Mouse (Mus musculus) thymus, adult 2 months (tissue): ENCODE data around the gene Pxylp1. TPM values are rescaled to one million over a fixed set of nuclear protein-coding genes. Genes with fewer than 3 reads are reported as not detected.

Experiments
- DNase-seq: peaks from one replicate; pipeline ENCODE4 v3.0.0; 2021
- H3K27ac ChIP-seq: fragments of 200-500 bp; 2 replicates; pipeline ENCODE4 v1.5.1; 2012; ENCODE audit warnings: low read length, control low read depth; ENCODE audit not compliant: control insufficient read depth, insufficient read depth
- H3K27me3 ChIP-seq: fragments of 200-500 bp; 2 replicates; pipeline ENCODE4 v1.6.1; 2012; ENCODE audit warnings: mild to moderate bottlenecking, low read length, moderate library complexity, mixed read lengths; ENCODE audit not compliant: control insufficient read depth, insufficient read depth
- H3K36me3 ChIP-seq: fragments of 200-500 bp; 2 replicates; pipeline ENCODE4 v1.6.1; 2012; ENCODE audit warnings: mild to moderate bottlenecking, low read length, moderate library complexity; ENCODE audit not compliant: control insufficient read depth, insufficient read depth
- H3K4me1 ChIP-seq: fragments of 200-500 bp; replicated peaks from 2 replicates; pipeline ENCODE4 v1.6.1; 2012; ENCODE audit warnings: low read length; ENCODE audit not compliant: control insufficient read depth, insufficient read depth
- H3K4me3 ChIP-seq: fragments of 200-500 bp; 2 replicates; pipeline ENCODE4 v1.5.1; 2012; ENCODE audit warnings: mild to moderate bottlenecking, low read length, control low read depth, moderate library complexity; ENCODE audit not compliant: control insufficient read depth, insufficient read depth
- CTCF ChIP-seq: fragments of 200-500 bp; IDR thresholded peaks from 2 replicates; pipeline ENCODE4 v1.5.1; 2012; ENCODE audit warnings: mild to moderate bottlenecking, control low read depth, low read length, moderate library complexity, borderline replicate concordance; ENCODE audit not compliant: control insufficient read depth, poor library complexity, insufficient read depth; ENCODE audit errors: extremely low read depth
- POLR2A ChIP-seq: fragments of 200-500 bp; IDR thresholded peaks from 2 replicates; pipeline ENCODE4 v1.6.1; 2012; ENCODE audit warnings: mild to moderate bottlenecking, low read length, control low read depth, moderate library complexity; ENCODE audit not compliant: control insufficient read depth, poor library complexity, insufficient read depth; ENCODE audit errors: extremely low read depth
- WGBS: fragments of 180-500 bp; shearing (Covaris S2); methylation state at CpG from one replicate; pipeline ENCODE4 v1.1.7; 2018; 5-methylcytosine and 5-hydroxymethylcytosine counted together
- polyA plus RNA-seq: library from polyadenylated mRNA; depleted of rRNA; stranded (reverse); fragments of >200 nt; gene quantifications from 2 replicates; pipeline ENCODE4 v1.2.3, GENCODE M21; 2012

Pxylp1 gene
- polyA plus RNA-seq, 1 experiment, result 4.4 TPM

DNA sequence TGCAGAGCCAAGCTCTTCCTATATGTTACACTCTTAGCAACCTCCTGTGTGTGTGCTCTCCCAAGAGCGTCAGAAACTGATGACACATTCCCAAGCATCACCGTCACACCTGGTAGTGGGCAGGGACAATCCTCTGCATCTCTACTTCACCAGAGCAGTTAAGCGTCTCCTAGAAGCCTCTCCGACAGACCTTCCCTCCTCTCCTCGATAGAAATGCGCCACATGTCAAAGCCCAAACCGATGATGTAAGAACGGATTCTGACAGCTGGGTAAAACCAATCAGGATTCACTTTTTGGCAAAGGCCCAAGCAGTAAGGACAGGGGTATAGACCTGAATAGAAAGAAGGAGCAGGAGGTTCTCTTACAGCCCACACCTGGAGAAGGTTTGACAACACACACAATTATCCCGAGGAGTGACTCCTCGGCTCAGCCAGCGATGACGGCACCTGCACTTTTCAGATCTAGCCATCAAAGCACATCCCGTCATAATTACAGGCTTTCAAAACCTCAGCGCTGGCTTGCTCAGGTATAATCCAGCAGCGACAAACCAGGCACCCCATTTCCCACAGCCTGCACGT, 26.9 kb downstream of the Pxylp1 start:
- no peak overlapping the region for H3K4me3 ChIP-seq
- WGBS, result 93% methylated on average over 16 of the region's 16 CpGs

DNA sequence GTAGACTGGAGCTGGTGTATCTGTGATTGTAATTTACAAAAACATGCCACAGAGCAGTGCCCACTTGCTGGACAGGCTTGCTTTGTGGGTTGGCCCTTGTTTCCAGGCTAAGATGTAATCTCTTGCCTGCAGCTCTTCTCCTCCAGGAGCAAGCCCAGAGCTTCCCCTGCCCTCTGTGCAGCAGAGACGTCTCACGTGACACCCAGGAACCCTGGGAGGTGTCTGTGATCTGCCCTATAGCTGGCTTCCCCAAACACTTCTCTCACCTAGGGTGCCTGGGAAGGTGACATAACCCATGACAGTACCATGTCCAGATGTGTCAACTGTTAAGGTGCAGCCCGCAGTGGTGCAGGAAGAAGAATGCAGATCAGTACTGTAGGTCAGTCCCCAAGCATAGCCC, 28.9 kb downstream of the Pxylp1 start:
- Histone ChIP-seq H3K4me3 (no peak overlapping the region), H3K4me1 (peaks cover 4% of the 10 kb centered on the region), H3K36me3 (no peaks in the 10 kb centered on the region), H3K27me3 (no peaks in the 10 kb centered on the region), H3K27ac (no peak overlapping the region)
- 59% methylated on average over 3 of the region's 3 CpGs for WGBS
- TF ChIP-seq POLR2A (no peak), CTCF (no peak)
- DNase-seq, result no peak

More for the DNA sequence above, 26.9 kb downstream of the Pxylp1 start:
- Histone ChIP-seq H3K27me3 (no peaks in the 10 kb centered on the region), H3K36me3 (no peaks in the 10 kb centered on the region), H3K27ac (no peak overlapping the region), H3K4me1 (peaks cover 4% of the 10 kb centered on the region)
- no peak for TF ChIP-seq POLR2A
- no peak for TF ChIP-seq CTCF
- no peak for DNase-seq

DNA sequence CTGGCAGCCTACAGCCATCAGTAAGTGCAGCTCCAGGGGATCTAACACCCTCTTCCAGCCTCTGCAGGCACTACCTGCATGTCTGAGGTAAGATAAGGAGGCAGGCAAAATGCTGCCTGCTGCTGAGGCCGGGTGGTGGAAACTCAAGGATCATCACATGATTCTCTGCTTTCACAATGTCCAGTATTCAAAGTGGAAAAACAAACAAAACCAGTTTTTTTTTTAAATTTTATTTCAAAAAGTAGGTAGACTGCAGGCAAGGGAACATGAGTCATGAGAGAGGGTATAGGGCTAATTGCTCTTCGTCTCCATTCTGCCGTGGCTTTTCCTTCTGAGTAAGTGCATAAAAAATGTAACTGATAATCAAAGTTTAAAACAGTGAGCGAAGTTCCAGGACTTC, 29.6 kb downstream of the Pxylp1 start:
- TF ChIP-seq POLR2A (no peak), CTCF (no peak)
- 86% methylated on average over 4 of the region's 4 CpGs for WGBS
- Histone ChIP-seq H3K27ac (no peak overlapping the region), H3K36me3 (no peaks in the 10 kb centered on the region), H3K4me3 (no peak overlapping the region), H3K4me1 (peaks cover 4% of the 10 kb centered on the region), H3K27me3 (no peaks in the 10 kb centered on the region)
- no peak for DNase-seq

DNA sequence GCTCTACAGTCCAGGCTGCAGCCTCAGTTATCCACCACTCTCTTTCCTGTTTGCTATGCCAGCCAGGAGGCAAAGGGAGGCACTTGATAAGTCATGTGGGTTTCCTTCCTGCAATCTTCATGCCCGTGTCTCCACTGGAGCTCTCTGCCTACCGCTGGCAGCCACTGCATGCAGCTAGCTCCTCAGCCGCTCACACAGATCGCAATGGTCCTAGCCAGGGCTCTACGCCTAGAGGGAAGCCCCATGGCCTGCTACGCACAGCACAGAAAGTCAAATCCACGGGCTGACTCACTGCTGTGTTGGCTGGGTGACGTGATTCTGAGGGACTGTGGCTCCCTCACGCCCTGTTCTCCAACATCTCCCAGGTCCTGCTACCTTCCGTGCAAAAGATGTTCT, 31.4 kb downstream of the Pxylp1 start:
- no peak overlapping the region for H3K27ac ChIP-seq
- TF ChIP-seq POLR2A, result no peak
- no peak for TF ChIP-seq CTCF
- H3K36me3 ChIP-seq, result no peaks in the 10 kb centered on the region
- DNase-seq, result no peak
- H3K27me3 ChIP-seq, result no peaks in the 10 kb centered on the region
- H3K4me3 ChIP-seq, result no peak overlapping the region
- 52% methylated on average over 10 of the region's 10 CpGs for WGBS
- H3K4me1 ChIP-seq, result peaks cover 4% of the 10 kb centered on the region

DNA sequence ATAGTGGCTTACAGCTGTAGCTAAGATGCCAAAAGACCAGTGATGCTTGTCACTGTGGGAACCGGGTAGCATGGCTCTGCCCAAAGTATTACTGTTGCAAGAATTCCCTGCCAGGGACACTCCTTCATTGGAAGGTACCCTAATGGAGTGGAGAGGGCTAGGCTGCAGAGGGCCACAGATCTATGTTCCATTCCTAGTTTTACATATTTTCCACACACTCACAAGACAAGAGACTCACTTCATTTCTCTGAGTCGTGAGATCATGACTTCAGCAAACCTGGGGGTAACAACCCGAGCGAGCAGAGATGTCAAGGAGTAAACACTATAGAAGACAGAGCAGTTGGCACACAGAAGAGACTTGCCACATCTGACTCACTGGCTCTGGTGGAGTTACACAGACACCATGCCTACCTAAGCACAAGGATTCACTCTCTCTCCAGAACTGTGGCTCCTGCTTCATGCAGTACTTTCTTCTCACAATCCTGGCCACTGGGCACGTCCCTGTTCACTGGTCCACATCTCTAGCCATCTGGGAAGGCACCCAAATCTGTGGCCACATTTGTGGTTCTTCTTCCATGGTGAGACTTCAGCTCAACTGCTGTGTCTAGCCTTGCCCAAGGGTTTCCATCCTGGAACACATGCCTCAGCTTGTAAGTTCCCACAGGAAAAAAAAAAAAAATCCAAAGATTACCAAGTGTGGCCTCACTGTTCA, 31.9 kb downstream of the Pxylp1 start:
- DNase-seq, result no peak
- Histone ChIP-seq H3K36me3 (no peaks in the 10 kb centered on the region), H3K27me3 (no peaks in the 10 kb centered on the region), H3K27ac (no peak overlapping the region), H3K4me3 (no peak overlapping the region), H3K4me1 (peaks cover 4% of the 10 kb centered on the region)
- 86% methylated on average over 5 of the region's 5 CpGs for WGBS
- TF ChIP-seq CTCF (no peak), POLR2A (no peak)

DNA sequence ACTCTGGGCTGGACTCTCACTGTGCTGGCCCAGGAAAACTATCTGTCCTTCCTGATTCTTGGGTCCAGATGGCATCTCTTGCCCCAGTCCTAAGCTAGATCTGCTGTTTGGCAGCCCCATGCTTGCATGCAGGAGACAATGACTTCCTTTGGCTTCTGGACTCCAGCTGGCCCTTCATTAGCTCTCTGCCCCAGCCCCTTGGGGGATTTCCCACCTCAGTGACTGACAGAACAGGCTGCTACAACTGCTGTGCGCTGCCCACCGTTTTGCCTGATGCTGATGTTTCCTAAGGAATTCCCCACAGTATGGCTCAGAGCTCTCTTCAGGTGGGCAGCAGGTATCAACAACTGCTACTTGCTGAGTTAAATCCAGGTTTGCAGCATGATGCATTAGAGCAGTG, 33.4 kb downstream of the Pxylp1 start:
- WGBS, result 83% methylated on average over 2 of the region's 2 CpGs
- H3K36me3 ChIP-seq, result no peaks in the 10 kb centered on the region
- no peaks in the 10 kb centered on the region for H3K27me3 ChIP-seq
- TF ChIP-seq POLR2A (no peak), CTCF (no peak)
- no peak for DNase-seq
- peaks cover 4% of the 10 kb centered on the region for H3K4me1 ChIP-seq
- no peak overlapping the region for H3K27ac ChIP-seq
- no peak overlapping the region for H3K4me3 ChIP-seq
